Mouse (Mus musculus) megakaryocyte progenitor cell, adult 5-6 weeks (primary cell): ENCODE data around the gene Cmtm3. TPM values are rescaled to one million over a fixed set of nuclear protein-coding genes. Genes with fewer than 3 reads are reported as not detected.
"Not testable (repeated sequence)": the region's sequence is repeated elsewhere in the genome, so short reads cannot be mapped to it uniquely, and the experiment has no call there.

Experiments
- ATAC-seq: replicated peaks from 2 replicates; pipeline ENCODE4 v1.8.0; 2016; ENCODE audit warnings: mild to moderate bottlenecking, moderate TSS enrichment, inconsistent platforms; ENCODE audit not compliant: poor library complexity
- total RNA-seq, 2 experiments: library from RNA; stranded (forward) in 1 of 2; stranded (reverse) in 1 of 2; fragments of 157-497, 149-512 nt in 1 of 2; fragments of 200-1000 nt in 1 of 2; gene quantifications; 2 replicates each; pipeline versions ENCODE4 v1.2.3 to v1.2.4; 2015 to 2017

Gene Cmtm3
- total RNA-seq (2015), result 28.2 and 39.9 TPM in 2 replicates
- 12.0 and 21.6 TPM in 2 replicates for total RNA-seq (2017)

DNA sequence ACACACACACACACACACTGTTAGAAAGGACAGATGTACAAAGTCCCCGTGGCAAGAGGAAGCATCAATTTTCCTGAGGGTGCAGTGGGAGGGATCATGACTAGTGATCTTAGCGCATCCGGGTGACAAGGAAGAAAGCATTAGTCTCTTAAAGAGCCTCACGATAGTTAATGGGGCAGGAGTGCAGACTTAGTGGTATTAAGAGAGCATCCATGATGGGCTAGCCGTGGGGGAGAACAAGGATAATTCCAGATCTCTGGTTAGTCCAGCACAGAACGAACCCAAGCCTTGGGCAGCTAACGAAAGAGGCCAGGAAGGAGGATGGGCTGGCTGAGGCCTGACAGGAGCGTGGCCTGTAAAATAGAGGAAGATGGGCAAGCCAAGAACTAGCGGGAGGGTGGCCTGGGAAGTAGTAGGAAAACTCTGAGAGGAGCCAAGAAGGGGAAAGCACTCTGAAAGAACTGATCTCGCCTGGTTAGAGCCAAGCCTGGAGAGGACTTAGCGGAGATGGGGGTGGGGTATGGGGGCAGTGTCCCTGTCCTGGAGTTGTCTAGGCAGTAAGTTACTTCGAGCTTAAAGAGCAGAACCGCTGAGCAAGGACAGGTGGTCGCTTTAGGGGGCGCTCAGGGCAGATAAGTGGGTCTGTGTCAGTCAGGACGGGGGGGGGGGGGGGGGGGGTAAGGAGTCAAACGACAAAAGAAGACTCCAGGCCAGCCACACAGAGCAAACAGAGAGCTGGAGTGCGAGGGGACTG, at the start of gene Cmtm3:
Gene Cmtm3, plus strand, starts transcription at position 182 of the 754 bp plus-strand sequence.
- ATAC-seq, result no peak

- ATAC-seq, result not testable (repeated sequence)
These were observed 46.1 kb upstream of the Cmtm3 start, which contains the start of gene Cmtm2a for GRCm38 (mm10) chr8:104293081-104293480. Gene Cmtm2a (minus strand): TSS chr8:104293181.

- no peak for ATAC-seq
These were observed 44.8 kb upstream of the Cmtm3 start for GRCm38 (mm10) chr8:104294396-104294795.

DNA sequence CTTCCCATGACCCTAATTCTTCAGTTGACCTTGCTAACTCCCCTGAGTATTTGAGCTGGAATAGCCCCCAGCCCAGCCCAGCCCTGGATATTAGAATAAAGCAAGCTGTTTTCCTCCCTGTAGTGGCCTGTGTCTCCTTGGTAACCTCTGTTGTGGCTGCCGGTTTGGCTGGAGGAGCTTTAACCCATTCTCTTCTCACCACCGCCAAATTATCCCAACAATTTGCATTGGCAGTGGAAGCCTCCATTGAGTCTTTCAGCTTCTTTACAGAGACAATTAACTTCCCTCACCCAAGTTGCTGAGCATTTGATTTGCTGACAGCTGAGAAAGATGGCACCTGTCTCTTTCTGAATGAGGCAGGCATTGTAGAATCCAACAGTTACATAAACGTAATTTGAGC, 37.6 kb upstream of the Cmtm3 start:
- not testable (repeated sequence) for ATAC-seq

GRCm38 (mm10) chr8:104302536-104302935, 36.7 kb upstream of the Cmtm3 start:
- not testable (repeated sequence) for ATAC-seq

DNA sequence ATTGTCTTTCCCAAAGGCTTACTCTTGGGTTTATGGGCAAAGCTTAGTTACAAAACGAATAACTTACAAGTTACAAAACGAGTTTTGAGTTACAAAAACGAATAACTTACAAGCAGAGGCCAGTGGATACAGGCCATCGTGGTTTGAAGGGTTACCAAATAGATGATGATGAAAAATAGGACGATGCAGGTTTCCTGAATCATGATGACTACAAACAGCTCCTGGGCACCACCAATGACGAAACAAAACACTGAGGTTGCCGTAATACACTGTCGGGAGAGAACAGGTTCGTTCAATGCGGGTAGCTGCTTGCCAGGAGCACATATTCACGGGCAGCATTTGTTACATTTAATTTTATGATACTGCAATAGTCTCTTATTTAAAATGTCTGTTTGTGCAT, 34.2 kb upstream of the Cmtm3 start:
- peak; percentile 61 for ATAC-seq

- ATAC-seq, result not testable (repeated sequence)
These were observed 30.9 kb upstream of the Cmtm3 start for GRCm38 (mm10) chr8:104308341-104308740.

DNA sequence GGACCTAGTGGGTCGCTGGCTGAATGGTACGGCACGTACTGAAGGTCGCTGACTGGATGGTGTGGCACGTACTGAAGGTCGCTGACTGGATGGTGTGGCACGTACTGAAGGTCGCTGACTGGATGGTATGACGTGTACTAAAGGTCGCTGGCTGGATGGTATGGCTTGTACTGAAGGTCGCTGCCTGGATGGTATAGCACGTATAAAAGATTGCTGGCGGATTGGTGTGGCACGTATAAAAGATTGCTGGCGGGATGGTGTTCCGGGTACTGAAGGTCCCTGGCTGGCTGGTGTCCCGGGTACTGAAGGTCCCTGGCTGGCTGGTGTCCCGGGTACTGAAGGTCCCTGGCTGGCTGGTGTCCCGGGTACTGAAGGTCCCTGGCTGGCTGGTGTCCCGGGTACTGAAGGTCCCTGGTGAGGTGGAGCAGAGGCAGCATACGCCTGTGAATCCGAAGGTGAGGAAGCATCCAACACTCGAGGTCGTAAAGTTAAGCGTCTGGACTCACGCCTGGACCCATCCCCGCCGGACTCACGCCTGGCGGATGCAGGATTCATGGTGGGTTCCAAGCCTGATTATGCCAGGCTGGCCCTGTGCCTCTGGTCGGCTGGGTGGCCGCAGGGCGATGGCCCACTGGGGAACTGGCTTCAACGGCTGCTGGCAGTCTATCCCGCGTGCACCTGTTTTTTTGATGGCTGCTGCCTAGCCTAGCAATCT, 29.6 kb upstream of the Cmtm3 start, which contains the start of the genes Gm45711 and Cmtm1:
Gene Gm45711, minus strand, starts transcription at position 641 of the 715 bp plus-strand sequence.
Gene Cmtm1, minus strand, starts transcription at position 705 of the 715 bp plus-strand sequence.
- ATAC-seq, result not testable (repeated sequence)

DNA sequence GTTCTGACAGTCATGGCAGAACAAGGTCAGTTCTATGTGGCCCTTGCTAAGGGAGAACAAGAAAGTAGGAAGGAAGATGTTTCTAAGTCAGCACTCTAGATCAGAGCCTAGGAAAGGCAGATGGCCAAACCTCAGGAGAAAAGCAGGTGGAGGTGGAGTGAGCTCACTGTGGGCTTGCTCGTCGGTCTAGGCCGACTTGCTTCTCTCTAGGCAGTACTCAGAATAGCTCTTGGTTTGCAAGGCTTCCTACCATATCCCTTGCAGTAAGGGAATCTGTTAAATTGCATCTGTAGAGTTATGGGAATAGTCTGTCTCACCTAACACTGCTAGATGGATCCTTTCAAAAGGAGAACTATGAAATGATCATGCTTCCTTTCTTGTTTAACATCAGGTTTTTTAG, 27.2 kb upstream of the Cmtm3 start:
- ATAC-seq, result not testable (repeated sequence)

DNA sequence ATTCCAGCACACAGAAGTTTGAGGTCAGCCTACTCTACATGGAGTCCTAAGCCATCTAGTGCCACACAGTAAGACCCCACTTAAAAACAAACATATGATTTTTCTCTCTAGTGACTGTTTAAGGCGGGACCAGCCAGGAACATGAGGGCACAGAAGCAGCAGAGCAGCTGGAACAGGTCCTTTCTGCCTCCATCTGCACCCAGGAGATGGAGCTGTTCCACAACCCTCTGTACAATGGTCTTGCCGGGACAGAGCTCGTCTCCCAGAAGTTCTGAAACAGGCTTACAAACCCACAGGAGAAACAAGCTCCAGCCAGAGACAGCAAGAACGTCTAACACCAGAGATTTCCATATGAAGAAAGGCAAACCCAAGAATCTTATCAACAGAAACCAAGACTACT, 25.9 kb upstream of the Cmtm3 start:
- no peak for ATAC-seq

DNA sequence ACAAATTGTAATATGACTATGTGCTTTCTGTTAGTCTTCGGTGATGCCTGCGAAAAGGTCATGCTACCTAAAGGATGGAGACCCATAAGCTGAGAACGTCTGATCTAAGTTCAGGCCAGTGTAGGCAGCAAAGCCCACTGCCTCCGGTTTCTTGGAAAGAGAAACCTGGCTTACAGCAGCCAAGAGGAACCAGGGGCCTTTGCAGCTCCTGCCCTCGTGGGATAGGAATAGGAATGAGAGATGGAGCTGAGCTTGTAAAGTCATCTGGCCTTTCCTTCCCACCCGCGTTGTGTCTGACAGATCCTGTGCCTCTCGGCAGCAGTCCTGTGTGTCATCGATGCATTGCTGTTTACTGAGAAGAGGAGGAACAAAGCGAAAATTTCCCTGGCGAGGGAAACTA, 17.9 kb upstream of the Cmtm3 start, which contains the start of gene Gm11020:
Gene Gm11020, plus strand, starts transcription at position 301 of the 400 bp plus-strand sequence.
- ATAC-seq, result not testable (repeated sequence)

- not testable (repeated sequence) for ATAC-seq
These were observed 17.3 kb upstream of the Cmtm3 start, which contains the start of gene Cmtm2b for GRCm38 (mm10) chr8:104321930-104322329. Gene Cmtm2b (plus strand): TSS chr8:104322230.

- peak; percentile 53 for ATAC-seq
These were observed 6.3 kb upstream of the Cmtm3 start for GRCm38 (mm10) chr8:104332665-104333631.

GRCm38 (mm10) chr8:104333786-104334185, 5.4 kb upstream of the Cmtm3 start:
- ATAC-seq, result peak; percentile 66

- no peak for ATAC-seq
These were observed 5.0 kb upstream of the Cmtm3 start for GRCm38 (mm10) chr8:104334196-104334595.

- no peak for ATAC-seq
These were observed 2.4 kb upstream of the Cmtm3 start for GRCm38 (mm10) chr8:104336806-104337205.

- ATAC-seq, result no peak
These were observed 1.3 kb upstream of the Cmtm3 start for GRCm38 (mm10) chr8:104337890-104338289.

DNA sequence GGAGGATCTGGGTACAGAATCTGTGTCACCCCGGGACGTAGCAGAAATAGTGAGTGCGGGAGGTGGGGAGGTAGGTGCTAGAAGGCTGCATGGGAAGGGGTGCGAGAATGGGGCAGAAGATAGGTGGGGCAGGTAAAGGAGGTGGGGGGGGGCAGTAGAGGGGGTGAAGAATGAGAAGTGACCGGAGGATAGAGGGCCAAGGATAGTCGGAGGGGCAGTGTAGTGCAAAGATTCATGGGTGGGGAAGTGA, 698 bp downstream of the Cmtm3 start:
- no peak for ATAC-seq

DNA sequence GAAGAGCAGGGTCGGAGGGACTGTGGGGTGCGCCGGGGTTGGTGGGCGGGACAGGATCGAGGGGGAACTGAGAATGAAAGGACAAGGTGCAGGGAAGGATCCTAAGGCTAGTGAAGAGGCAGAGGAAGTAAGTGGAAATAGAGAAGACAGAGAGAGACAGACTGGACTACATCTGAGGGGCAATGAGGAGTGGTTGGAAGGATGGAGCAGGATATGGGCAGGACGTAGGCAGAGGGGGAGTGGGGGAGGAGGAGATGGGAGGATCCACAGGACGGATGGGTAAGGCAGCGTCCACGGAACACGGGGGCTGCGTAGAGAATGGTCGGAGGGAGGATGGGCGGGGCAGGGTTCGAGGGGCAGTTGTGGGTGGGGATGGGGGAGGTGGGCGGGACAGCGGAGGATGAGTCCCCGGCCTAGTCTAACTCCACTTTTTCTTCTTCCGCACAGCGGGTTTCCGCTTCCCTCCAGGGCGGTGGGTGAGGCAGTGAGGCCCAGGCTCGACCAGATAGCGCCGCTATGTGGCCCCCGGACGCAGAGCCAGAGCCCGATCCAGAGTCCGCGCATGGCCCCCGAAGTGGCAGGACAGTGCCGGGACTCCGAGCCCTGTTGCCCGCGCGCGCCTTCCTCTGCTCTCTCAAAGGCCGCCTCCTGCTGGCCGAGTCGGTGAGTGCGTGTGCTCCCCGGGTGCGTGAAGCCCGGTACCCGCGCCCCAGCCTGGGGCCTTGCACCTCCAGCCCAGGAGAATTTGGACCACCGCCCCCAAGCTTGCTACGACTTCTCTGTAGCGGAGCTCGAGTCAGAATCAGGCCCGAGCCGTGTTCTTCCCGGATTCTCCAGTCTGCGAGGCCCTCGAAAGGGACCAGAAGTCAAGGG, 1.3 kb downstream of the Cmtm3 start:
- ATAC-seq, result peak; percentile 51

- peak; percentile 26 for ATAC-seq
These were observed 1.9 kb downstream of the Cmtm3 start for GRCm38 (mm10) chr8:104341106-104341561.
